Mouse (Mus musculus): Measurements from ENCODE around the gene Gm16253. TPM values are rescaled to one million over a fixed set of nuclear protein-coding genes. Genes with fewer than 3 reads are reported as not detected.
A peak's percentile ranks its signal among the peaks of the same experiment; 100 is the strongest.

Gm16253 gene
- polyA plus RNA-seq, 1 experiment: not detected

- DNase-seq: no peak
- H3K4me3 ChIP-seq (ENCODE audit: control insufficient read depth, insufficient read depth, low read length): no peak overlapping the region
These were observed 28.0 kb upstream of the Gm16253 start for GRCm38 (mm10) chr3:96548824-96549223.

GRCm38 (mm10) chr3:96549346-96549745 is 27.4 kb upstream of the Gm16253 start:
- Histone ChIP-seq H3K27me3 (ENCODE audit: control insufficient read depth, insufficient read depth, low read length) (no peaks in the 10 kb centered on the region), H3K36me3 (ENCODE audit: control insufficient read depth, insufficient read depth, low read length) (no peaks in the 10 kb centered on the region), H3K4me3 (ENCODE audit: control insufficient read depth, insufficient read depth, low read length) (no peak overlapping the region), H3K27ac (ENCODE audit: control insufficient read depth, insufficient read depth, low read length) (no peak overlapping the region), H3K4me1 (replicated peaks; ENCODE audit: control insufficient read depth, insufficient read depth, low read length) (peaks cover 12% of the 10 kb centered on the region)
- WGBS: 69% methylated on average over 5 of the region's 5 CpGs
- TF ChIP-seq CTCF (IDR thresholded peaks at IDR 0.05; ENCODE audit: borderline replicate concordance, control insufficient read depth, extremely low read depth, insufficient read depth, low read length, poor library complexity) (no peak), POLR2A (IDR thresholded peaks at IDR 0.05; ENCODE audit: control insufficient read depth, extremely low read depth, insufficient read depth, low read length, poor library complexity) (no peak)
- DNase-seq: no peak

More at GRCm38 (mm10) chr3:96548824-96549223, 28.0 kb upstream of the Gm16253 start:
- Histone ChIP-seq H3K27me3 (ENCODE audit: control insufficient read depth, insufficient read depth, low read length) (no peaks in the 10 kb centered on the region), H3K4me1 (replicated peaks; ENCODE audit: control insufficient read depth, insufficient read depth, low read length) (peaks cover 8% of the 10 kb centered on the region), H3K36me3 (ENCODE audit: control insufficient read depth, insufficient read depth, low read length) (no peaks in the 10 kb centered on the region), H3K27ac (ENCODE audit: control insufficient read depth, insufficient read depth, low read length) (no peak overlapping the region)
- 94% methylated on average over 7 of the region's 7 CpGs for WGBS
- no peak for TF ChIP-seq CTCF (IDR thresholded peaks at IDR 0.05; ENCODE audit: borderline replicate concordance, control insufficient read depth, extremely low read depth, insufficient read depth, low read length, poor library complexity)
- no peak for TF ChIP-seq POLR2A (IDR thresholded peaks at IDR 0.05; ENCODE audit: control insufficient read depth, extremely low read depth, insufficient read depth, low read length, poor library complexity)

- no peaks in the 10 kb centered on the region for H3K27me3 ChIP-seq (ENCODE audit: control insufficient read depth, insufficient read depth, low read length)
- no peaks in the 10 kb centered on the region for H3K36me3 ChIP-seq (ENCODE audit: control insufficient read depth, insufficient read depth, low read length)
- H3K4me1 ChIP-seq (replicated peaks; ENCODE audit: control insufficient read depth, insufficient read depth, low read length): peaks cover 24% of the 10 kb centered on the region
- TF ChIP-seq CTCF (IDR thresholded peaks at IDR 0.05; ENCODE audit: borderline replicate concordance, control insufficient read depth, extremely low read depth, insufficient read depth, low read length, poor library complexity) (no peak), POLR2A (IDR thresholded peaks at IDR 0.05; ENCODE audit: control insufficient read depth, extremely low read depth, insufficient read depth, low read length, poor library complexity) (no peak)
- H3K4me3 ChIP-seq (ENCODE audit: control insufficient read depth, insufficient read depth, low read length): no peak overlapping the region
- DNase-seq: peak; percentile 71
- 13% methylated on average over 8 of the region's 8 CpGs for WGBS
- no peak overlapping the region for H3K27ac ChIP-seq (ENCODE audit: control insufficient read depth, insufficient read depth, low read length)
These were observed 25.6 kb upstream of the Gm16253 start for GRCm38 (mm10) chr3:96551203-96551602.

- DNase-seq: no peak
- H3K4me1 ChIP-seq (replicated peaks; ENCODE audit: control insufficient read depth, insufficient read depth, low read length): peaks cover 24% of the 10 kb centered on the region
- H3K27me3 ChIP-seq (ENCODE audit: control insufficient read depth, insufficient read depth, low read length): no peaks in the 10 kb centered on the region
- TF ChIP-seq POLR2A (IDR thresholded peaks at IDR 0.05; ENCODE audit: control insufficient read depth, extremely low read depth, insufficient read depth, low read length, poor library complexity): no peak
- TF ChIP-seq CTCF (IDR thresholded peaks at IDR 0.05; ENCODE audit: borderline replicate concordance, control insufficient read depth, extremely low read depth, insufficient read depth, low read length, poor library complexity): no peak
- WGBS: 60% methylated on average over 7 of the region's 7 CpGs
- no peaks in the 10 kb centered on the region for H3K36me3 ChIP-seq (ENCODE audit: control insufficient read depth, insufficient read depth, low read length)
- no peak overlapping the region for H3K4me3 ChIP-seq (ENCODE audit: control insufficient read depth, insufficient read depth, low read length)
- H3K27ac ChIP-seq (ENCODE audit: control insufficient read depth, insufficient read depth, low read length): no peak overlapping the region
These were observed 24.9 kb upstream of the Gm16253 start for GRCm38 (mm10) chr3:96551890-96552289.

GRCm38 (mm10) chr3:96553601-96554000 is 23.2 kb upstream of the Gm16253 start:
- TF ChIP-seq POLR2A (IDR thresholded peaks at IDR 0.05; ENCODE audit: control insufficient read depth, extremely low read depth, insufficient read depth, low read length, poor library complexity) (no peak), CTCF (IDR thresholded peaks at IDR 0.05; ENCODE audit: borderline replicate concordance, control insufficient read depth, extremely low read depth, insufficient read depth, low read length, poor library complexity) (no peak)
- Histone ChIP-seq H3K4me3 (ENCODE audit: control insufficient read depth, insufficient read depth, low read length) (no peak overlapping the region), H3K27me3 (ENCODE audit: control insufficient read depth, insufficient read depth, low read length) (no peaks in the 10 kb centered on the region), H3K36me3 (ENCODE audit: control insufficient read depth, insufficient read depth, low read length) (no peaks in the 10 kb centered on the region), H3K27ac (ENCODE audit: control insufficient read depth, insufficient read depth, low read length) (no peak overlapping the region), H3K4me1 (replicated peaks; ENCODE audit: control insufficient read depth, insufficient read depth, low read length) (peaks cover 22% of the 10 kb centered on the region)
- DNase-seq: no peak
- 64% methylated on average over 6 of the region's 6 CpGs for WGBS

GRCm38 (mm10) chr3:96554251-96554650 is 22.5 kb upstream of the Gm16253 start:
- Histone ChIP-seq H3K27me3 (ENCODE audit: control insufficient read depth, insufficient read depth, low read length) (no peaks in the 10 kb centered on the region), H3K36me3 (ENCODE audit: control insufficient read depth, insufficient read depth, low read length) (peaks cover 3% of the 10 kb centered on the region), H3K27ac (ENCODE audit: control insufficient read depth, insufficient read depth, low read length) (no peak overlapping the region), H3K4me3 (ENCODE audit: control insufficient read depth, insufficient read depth, low read length) (no peak overlapping the region), H3K4me1 (replicated peaks; ENCODE audit: control insufficient read depth, insufficient read depth, low read length) (peaks cover 22% of the 10 kb centered on the region)
- 96% methylated on average over 6 of the region's 6 CpGs for WGBS
- TF ChIP-seq CTCF (IDR thresholded peaks at IDR 0.05; ENCODE audit: borderline replicate concordance, control insufficient read depth, extremely low read depth, insufficient read depth, low read length, poor library complexity): no peak
- TF ChIP-seq POLR2A (IDR thresholded peaks at IDR 0.05; ENCODE audit: control insufficient read depth, extremely low read depth, insufficient read depth, low read length, poor library complexity): no peak
- DNase-seq: no peak

- WGBS: 56% methylated on average over 12 of the region's 12 CpGs
- DNase-seq: no peak
These were observed 21.7 kb upstream of the Gm16253 start for GRCm38 (mm10) chr3:96555041-96555596.

More at GRCm38 (mm10) chr3:96555041-96555596, 21.7 kb upstream of the Gm16253 start:
- TF ChIP-seq CTCF (IDR thresholded peaks at IDR 0.05; ENCODE audit: borderline replicate concordance, control insufficient read depth, extremely low read depth, insufficient read depth, low read length, poor library complexity): no peak
- no peak for TF ChIP-seq POLR2A (IDR thresholded peaks at IDR 0.05; ENCODE audit: control insufficient read depth, extremely low read depth, insufficient read depth, low read length, poor library complexity)
- Histone ChIP-seq H3K4me1 (replicated peaks; ENCODE audit: control insufficient read depth, insufficient read depth, low read length) (peaks cover 29% of the 10 kb centered on the region), H3K27ac (ENCODE audit: control insufficient read depth, insufficient read depth, low read length) (peak overlapping the region; percentile 98), H3K4me3 (ENCODE audit: control insufficient read depth, insufficient read depth, low read length) (no peak overlapping the region), H3K27me3 (ENCODE audit: control insufficient read depth, insufficient read depth, low read length) (no peaks in the 10 kb centered on the region), H3K36me3 (ENCODE audit: control insufficient read depth, insufficient read depth, low read length) (peaks cover 12% of the 10 kb centered on the region)
